Mouse (Mus musculus): ENCODE measurements at regions not wholly inside any gene's neighbourhood (a gene's known extent, or its start where the extent isn't known, plus 50 kb on each side); places are given as distances from the start of the nearest gene placed in this dataset.

- no peak for DNase-seq (ENCODE audit: low read depth, low spot score)
Observed at GRCm38 (mm10) chr10:111880354-111880753, 92.1 kb upstream of the Krr1 start.

DNA sequence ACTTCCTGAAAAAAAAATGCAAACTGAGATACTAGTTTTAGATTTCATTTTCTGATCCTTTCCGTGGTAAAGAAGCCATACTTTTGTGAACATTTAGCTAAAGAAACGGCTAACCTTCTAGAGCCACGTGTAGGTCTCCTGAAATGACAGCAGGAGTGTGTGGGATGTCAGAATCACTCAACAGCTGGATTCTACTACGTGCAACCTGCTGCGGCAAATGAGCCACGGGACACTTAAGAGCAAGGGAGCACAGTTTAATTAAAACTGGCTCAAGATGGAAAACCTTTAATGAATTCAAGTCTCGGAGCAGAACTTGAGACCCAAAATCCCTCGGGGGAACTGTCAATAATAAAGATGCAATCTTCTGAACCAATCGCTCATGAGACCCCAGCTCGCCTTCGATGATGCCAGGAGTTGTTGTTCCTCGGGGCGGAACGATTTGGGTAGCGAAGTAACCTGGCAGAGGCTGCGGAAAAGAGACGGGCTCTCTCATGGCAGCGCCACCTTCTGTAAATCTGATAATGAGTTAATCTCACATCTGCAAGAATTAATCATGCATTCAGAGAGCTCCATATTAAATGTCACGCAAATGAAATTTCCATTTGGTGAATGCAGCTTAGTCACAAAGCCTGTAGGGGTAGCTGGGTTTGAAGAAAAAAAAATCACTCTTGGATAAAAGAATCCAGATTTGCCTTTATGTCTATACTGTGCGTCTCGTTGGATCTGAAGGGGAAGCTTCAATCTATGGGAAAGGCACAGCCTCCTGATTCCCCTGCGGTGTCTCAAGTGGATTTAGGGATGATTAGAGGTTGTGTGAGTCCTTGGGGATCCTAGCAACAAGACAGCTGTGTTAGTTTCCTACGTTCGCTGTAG lies 90.9 kb upstream of the Krr1 start:
- DNase-seq (ENCODE audit: low read depth, low spot score), result no peak

DNA sequence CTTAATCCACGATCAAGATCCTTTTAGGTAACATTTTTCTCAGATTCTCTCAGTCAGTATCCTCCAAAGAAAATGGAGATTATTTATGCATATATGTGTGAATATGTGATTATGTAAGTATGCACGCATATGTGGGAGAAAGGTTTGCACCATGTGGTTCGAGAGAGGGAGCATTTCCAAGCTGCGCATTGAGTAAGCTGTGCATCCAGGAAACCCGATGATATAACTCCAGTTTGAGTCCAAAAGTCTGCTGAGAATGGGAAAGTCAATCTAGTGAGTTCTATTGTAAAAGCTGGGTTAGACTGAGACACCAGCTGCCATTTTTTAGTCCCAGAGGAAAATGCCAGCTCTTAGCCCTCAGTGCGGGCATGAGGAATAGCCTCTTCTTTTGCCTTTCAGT lies 89.9 kb upstream of the Krr1 start:
- no peak for DNase-seq (ENCODE audit: low read depth, low spot score)

- DNase-seq (ENCODE audit: low read depth, low spot score), result no peak
Observed at GRCm38 (mm10) chr10:111884701-111885100, 87.8 kb upstream of the Krr1 start.

DNA sequence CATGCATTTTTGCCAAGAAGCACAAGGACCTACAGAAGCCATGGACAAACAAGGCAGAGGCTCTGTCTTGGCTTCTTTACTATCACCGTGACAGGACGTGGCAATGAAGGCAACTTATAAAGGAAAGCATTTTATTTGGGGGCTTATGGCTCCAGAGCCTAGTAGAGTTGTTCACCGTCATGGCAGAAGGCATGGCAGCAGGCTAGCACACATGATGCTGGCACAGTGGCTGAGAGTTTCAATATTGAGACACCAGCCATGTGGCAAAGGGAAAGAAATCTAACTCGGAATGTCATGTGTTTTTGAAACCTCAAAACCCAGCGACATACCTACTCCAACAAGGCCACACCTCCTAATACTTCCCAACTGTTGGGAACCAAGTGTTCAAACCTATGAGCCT lies 83.4 kb upstream of the Krr1 start:
- no peak for DNase-seq (ENCODE audit: low read depth, low spot score)

DNA sequence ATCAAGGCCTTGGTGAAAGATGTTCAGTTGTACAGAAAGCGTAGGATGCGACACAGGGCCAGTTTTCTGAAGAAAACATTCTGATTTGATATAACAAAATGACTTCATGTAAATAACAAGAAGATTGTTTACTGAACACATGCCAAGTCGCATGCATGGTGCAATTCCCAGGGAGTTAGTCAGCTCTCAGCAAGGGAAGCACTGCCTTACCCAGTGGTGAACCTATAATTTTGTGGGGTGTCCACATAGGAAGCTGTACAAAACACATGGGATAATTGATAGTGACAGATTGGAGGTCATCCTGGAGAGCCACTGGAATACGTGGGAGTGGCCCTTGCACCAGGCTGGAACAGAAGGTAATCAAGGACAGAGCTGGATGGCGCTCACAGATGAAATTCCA lies 79.0 kb upstream of the Krr1 start:
- no peak for DNase-seq (ENCODE audit: low read depth, low spot score)

- no peak for DNase-seq (ENCODE audit: low read depth, low spot score)
Observed at GRCm38 (mm10) chr10:111893941-111894340, 78.5 kb upstream of the Krr1 start.

- no peak for DNase-seq (ENCODE audit: low read depth, low spot score)
Observed at GRCm38 (mm10) chr10:111897361-111897760, 75.1 kb upstream of the Krr1 start.

DNA sequence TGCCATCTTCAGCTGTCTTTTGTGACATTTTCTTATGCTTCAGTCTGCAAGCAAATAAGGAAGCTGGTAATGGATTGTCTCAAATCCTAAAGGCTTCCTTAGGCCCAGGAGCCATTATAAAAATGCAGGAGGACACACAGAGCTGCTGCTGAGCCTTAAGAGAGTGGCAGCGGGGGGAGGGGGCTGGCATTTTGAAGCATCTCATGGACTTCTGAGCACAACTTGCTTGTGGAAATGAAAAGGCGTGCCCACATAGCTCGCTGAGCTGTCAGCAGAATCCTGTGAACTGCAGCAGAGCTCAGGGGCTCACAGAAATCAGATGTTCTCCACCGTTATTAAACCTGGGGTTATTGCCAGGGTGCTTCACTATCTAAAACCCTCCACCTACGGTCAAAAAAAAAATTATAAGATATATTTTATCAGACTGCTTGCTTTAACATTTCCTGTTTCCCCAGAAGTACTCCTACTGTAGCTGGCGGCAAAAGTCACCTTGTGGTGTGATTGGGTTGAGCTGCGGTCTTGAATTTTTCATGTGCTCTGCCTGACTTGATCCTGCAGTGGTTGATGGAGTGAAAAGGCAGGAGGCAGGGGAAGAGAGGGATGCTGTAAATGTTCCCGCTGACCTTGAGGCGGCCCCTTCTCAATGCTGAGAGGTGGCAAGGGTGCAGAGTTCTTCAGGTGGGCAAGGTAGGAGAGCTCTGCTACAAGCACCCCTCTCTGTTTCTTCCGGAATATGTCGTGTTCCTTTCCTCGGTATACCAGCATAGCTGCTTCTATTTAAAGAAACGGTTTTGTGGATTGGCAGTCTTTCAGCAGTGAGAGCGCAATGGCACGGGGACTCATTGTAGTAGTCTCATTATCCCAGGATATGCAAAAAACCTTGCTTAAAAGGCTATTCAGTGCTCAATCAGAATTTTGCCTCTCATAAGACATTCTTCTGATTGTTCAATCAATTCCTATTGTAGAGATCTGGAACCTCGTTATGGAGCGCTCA lies 71.4 kb upstream of the Krr1 start:
- DNase-seq (ENCODE audit: low read depth, low spot score), result no peak

- no peak for DNase-seq (ENCODE audit: low read depth, low spot score)
Observed at GRCm38 (mm10) chr10:111903956-111904355, 68.5 kb upstream of the Krr1 start.

DNA sequence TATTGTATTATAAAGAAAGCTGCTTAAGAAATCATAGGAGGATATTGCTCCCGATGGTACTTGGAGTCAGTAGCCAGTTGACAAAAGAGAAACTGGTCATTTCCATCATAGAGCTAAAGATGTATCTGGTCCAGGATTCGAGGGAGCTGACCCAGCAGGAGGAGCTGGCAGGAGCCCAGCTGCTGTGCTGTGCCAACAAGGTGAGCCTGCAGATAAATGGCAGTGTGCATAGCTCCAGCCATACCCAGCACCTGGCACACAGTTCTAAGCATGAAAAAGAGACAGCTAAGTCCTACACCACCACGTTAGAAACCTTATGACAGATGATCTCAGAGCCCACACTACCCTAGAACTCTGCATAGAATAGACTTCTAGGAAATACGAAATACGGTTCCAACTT lies 64.6 kb upstream of the Krr1 start:
- DNase-seq (ENCODE audit: low read depth, low spot score), result no peak

GRCm38 (mm10) chr10:111912561-111912960 lies 59.9 kb upstream of the Krr1 start:
- DNase-seq (ENCODE audit: low read depth, low spot score), result no peak

- peak; percentile 84 for DNase-seq (ENCODE audit: low read depth, low spot score)
Observed at GRCm38 (mm10) chr10:111913066-111913785, 59.2 kb upstream of the Krr1 start.

GRCm38 (mm10) chr10:111914231-111914630 lies 58.2 kb upstream of the Krr1 start:
- DNase-seq (ENCODE audit: low read depth, low spot score), result peak; percentile 53

- DNase-seq (ENCODE audit: low read depth, low spot score), result no peak
Observed at GRCm38 (mm10) chr10:111918071-111918507, 54.4 kb upstream of the Krr1 start.

- no peak for DNase-seq (ENCODE audit: low read depth, low spot score)
Observed at GRCm38 (mm10) chr10:111919475-111919874, 53.0 kb upstream of the Krr1 start.

DNA sequence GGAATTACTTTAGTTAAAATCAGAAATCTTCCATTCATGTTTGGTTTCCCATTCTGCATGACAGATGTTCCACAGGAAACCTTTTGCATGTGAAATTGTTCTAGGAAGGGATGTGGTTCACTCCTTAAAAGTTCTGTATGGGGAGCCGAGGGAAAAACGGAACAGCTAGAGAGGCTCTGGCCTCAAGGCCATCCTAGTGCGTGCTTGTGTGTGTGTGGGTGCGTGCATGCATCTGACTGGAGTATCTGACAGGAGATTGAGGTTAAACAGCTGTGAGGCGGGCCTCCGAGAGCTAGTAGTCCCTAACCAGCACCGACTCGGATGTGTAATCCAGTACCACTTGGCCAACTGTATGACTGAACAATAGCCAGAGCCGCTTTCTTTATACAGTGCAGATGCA lies 51.0 kb upstream of the Krr1 start:
- DNase-seq (ENCODE audit: low read depth, low spot score), result no peak

All from ES-CJ7 (cell line).